Mouse (Mus musculus) c-Kit-negative CD71-positive TER-119-positive erythroid progenitor cells, embryonic 14.5 days (primary cell): ENCODE measurements around the gene Fbxo45.
"Not testable (repeated sequence)": the region's sequence is repeated elsewhere in the genome, so short reads cannot be mapped to it uniquely, and the experiment has no call there.

Source experiments
- DNase-seq: peaks from one replicate; pipeline ENCODE4 v3.0.0-alpha.2; 2013; ENCODE audit warnings: low read depth, low spot score

Fbxo45 gene

GRCm38 (mm10) chr16:32246952-32247370, at the start of gene Fbxo45, which contains the start of gene Wdr53:
Gene Fbxo45 (minus strand): TSS chr16:32247158.
Gene Wdr53 (plus strand): TSS chr16:32247227.
- peak; percentile 92 for DNase-seq

- DNase-seq, result no peak
Observed at GRCm38 (mm10) chr16:32291821-32292220, 44.9 kb upstream of the Fbxo45 start.

- no peak for DNase-seq
Observed at GRCm38 (mm10) chr16:32282608-32283007, 35.6 kb upstream of the Fbxo45 start.

- DNase-seq, result no peak
Observed at GRCm38 (mm10) chr16:32280211-32280610, 33.3 kb upstream of the Fbxo45 start.

GRCm38 (mm10) chr16:32278396-32278795, 31.4 kb upstream of the Fbxo45 start:
- DNase-seq, result peak; percentile 16

- peak; percentile 82 for DNase-seq
Observed at GRCm38 (mm10) chr16:32277308-32278256, 30.6 kb upstream of the Fbxo45 start, which contains the start of gene Rnf168. Gene Rnf168 (plus strand): TSS chr16:32277459.

GRCm38 (mm10) chr16:32275830-32276229, 28.9 kb upstream of the Fbxo45 start:
- no peak for DNase-seq

GRCm38 (mm10) chr16:32275041-32275440, 28.1 kb upstream of the Fbxo45 start:
- no peak for DNase-seq

- DNase-seq, result peak; percentile 31
Observed at GRCm38 (mm10) chr16:32273338-32273737, 26.4 kb upstream of the Fbxo45 start.

- DNase-seq, result no peak
Observed at GRCm38 (mm10) chr16:32271291-32271690, 24.3 kb upstream of the Fbxo45 start, which contains the start of gene Smco1. Gene Smco1 (plus strand): TSS chr16:32271468.

GRCm38 (mm10) chr16:32264225-32264624, 17.3 kb upstream of the Fbxo45 start:
- DNase-seq, result not testable (repeated sequence)

GRCm38 (mm10) chr16:32246351-32246791, 587 bp downstream of the Fbxo45 start:
- peak; percentile 44 for DNase-seq

- no peak for DNase-seq
Observed at GRCm38 (mm10) chr16:32243901-32244300, 3.1 kb downstream of the Fbxo45 start.

GRCm38 (mm10) chr16:32239428-32240312, 7.3 kb downstream of the Fbxo45 start:
- no peak for DNase-seq

GRCm38 (mm10) chr16:32237930-32238680, 8.9 kb downstream of the Fbxo45 start:
- no peak for DNase-seq

- DNase-seq, result not testable (repeated sequence)
Observed at GRCm38 (mm10) chr16:32232050-32232449, 14.9 kb downstream of the Fbxo45 start.

- no peak for DNase-seq
Observed at GRCm38 (mm10) chr16:32222399-32222798, 24.6 kb downstream of the Fbxo45 start.

GRCm38 (mm10) chr16:32221803-32222202, 25.2 kb downstream of the Fbxo45 start:
- DNase-seq, result no peak

- DNase-seq, result no peak
Observed at GRCm38 (mm10) chr16:32214804-32215576, 32.0 kb downstream of the Fbxo45 start.

- no peak for DNase-seq
Observed at GRCm38 (mm10) chr16:32214156-32214555, 32.8 kb downstream of the Fbxo45 start.
